Mouse (Mus musculus): ENCODE data around the gene Tulp1.
A peak's percentile ranks its signal among the peaks of the same experiment; 100 is the strongest.
"Not testable (repeated sequence)": the region's sequence is repeated elsewhere in the genome, so short reads cannot be mapped to it uniquely, and the experiment has no call there.

Tulp1 gene

GRCm38 (mm10) chr17:28340578-28340977 is 24.4 kb downstream of the Tulp1 start:
- no peak for DNase-seq (ENCODE audit: low spot score in 2 of 2)

- DNase-seq (ENCODE audit: low spot score in 2 of 2) = no peak
Observed at GRCm38 (mm10) chr17:28337547-28337946, 27.5 kb downstream of the Tulp1 start.

- no peak for DNase-seq (ENCODE audit: low spot score in 2 of 2)
Observed at GRCm38 (mm10) chr17:28335267-28335666, 29.8 kb downstream of the Tulp1 start.

GRCm38 (mm10) chr17:28332915-28333546 is 32.0 kb downstream of the Tulp1 start:
- DNase-seq (ENCODE audit: low spot score in 2 of 2) = no peak

- no peak for DNase-seq (ENCODE audit: low spot score in 2 of 2)
Observed at GRCm38 (mm10) chr17:28332113-28332914, 32.7 kb downstream of the Tulp1 start.

GRCm38 (mm10) chr17:28331241-28332112 is 33.5 kb downstream of the Tulp1 start:
- DNase-seq (ENCODE audit: low spot score in 2 of 2) = no peak

- DNase-seq (ENCODE audit: low spot score in 2 of 2) = not testable (repeated sequence)
Observed at GRCm38 (mm10) chr17:28330590-28330989, 34.4 kb downstream of the Tulp1 start.

GRCm38 (mm10) chr17:28330232-28330546 is 34.8 kb downstream of the Tulp1 start:
- no peak for DNase-seq (ENCODE audit: low spot score in 2 of 2)

GRCm38 (mm10) chr17:28329503-28330231 is 35.4 kb downstream of the Tulp1 start:
- no peak for DNase-seq (ENCODE audit: low spot score in 2 of 2)

GRCm38 (mm10) chr17:28328946-28329345 is 36.1 kb downstream of the Tulp1 start:
- no peak for DNase-seq (ENCODE audit: low spot score in 2 of 2)

- DNase-seq (ENCODE audit: low spot score in 2 of 2) = peak; percentile 93 to 94
Observed at GRCm38 (mm10) chr17:28328366-28328928, 36.6 kb downstream of the Tulp1 start, which contains the start of gene Rpl10a. TSS of gene Rpl10a (plus strand) at chr17:28328471.

- no peak for DNase-seq (ENCODE audit: low spot score in 2 of 2)
Observed at GRCm38 (mm10) chr17:28327673-28328325, 37.2 kb downstream of the Tulp1 start.

GRCm38 (mm10) chr17:28326951-28327350 is 38.1 kb downstream of the Tulp1 start:
- no peak for DNase-seq (ENCODE audit: low spot score in 2 of 2)

- no peak for DNase-seq (ENCODE audit: low spot score in 2 of 2)
Observed at GRCm38 (mm10) chr17:28325751-28326150, 39.3 kb downstream of the Tulp1 start.

- not testable (repeated sequence) for DNase-seq (ENCODE audit: low spot score in 2 of 2)
Observed at GRCm38 (mm10) chr17:28324416-28324815, 40.6 kb downstream of the Tulp1 start.

GRCm38 (mm10) chr17:28323786-28324185 is 41.2 kb downstream of the Tulp1 start:
- DNase-seq (ENCODE audit: low spot score in 2 of 2) = no peak

- no peak for DNase-seq (ENCODE audit: low spot score in 2 of 2)
Observed at GRCm38 (mm10) chr17:28321700-28322099, 43.3 kb downstream of the Tulp1 start.

GRCm38 (mm10) chr17:28317725-28318124 is 47.3 kb downstream of the Tulp1 start:
- DNase-seq (ENCODE audit: low spot score in 2 of 2) = no peak

- no peak for DNase-seq (ENCODE audit: low spot score in 2 of 2)
Observed at GRCm38 (mm10) chr17:28317091-28317490, 47.9 kb downstream of the Tulp1 start.

GRCm38 (mm10) chr17:28316476-28316875 is 48.5 kb downstream of the Tulp1 start:
- DNase-seq (ENCODE audit: low spot score in 2 of 2) = no peak

Data from right cerebral cortex, postnatal 36 days (tissue).